In the genomic region with DNA sequence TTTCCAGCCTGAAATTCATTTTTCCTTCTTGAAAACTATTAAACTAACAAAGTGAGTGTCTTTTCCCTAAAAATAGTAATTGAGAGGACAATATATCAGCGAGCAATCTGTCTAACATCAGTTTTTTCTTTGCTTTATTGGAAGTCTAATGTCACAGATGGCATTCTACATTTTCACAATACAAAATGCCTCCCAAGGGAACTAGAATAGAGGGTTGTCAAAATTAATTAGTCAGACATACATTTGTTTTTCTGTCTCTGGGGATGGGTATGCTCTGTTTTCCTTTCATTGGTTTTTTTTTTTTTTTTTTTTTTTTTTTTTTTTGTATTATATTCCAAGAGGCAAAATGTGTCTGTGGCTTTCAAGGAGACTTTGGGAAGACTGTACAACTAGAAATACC, we compare ENCODE assay signal across 22 mouse cellular contexts. TPM values are rescaled to one million over a fixed set of nuclear protein-coding genes. Genes with fewer than 3 reads are reported as not detected.
A peak's percentile ranks its signal among the peaks of the same experiment; 100 is the strongest.
DNase-seq lines count a peak whose midpoint lies in the region; ATAC-seq and TF ChIP-seq lines count a peak whose summit lies in the region.
"Had no signal": no experiment of that assay in that cellular context is flagged by ENCODE, and none has a peak within 500 bp of the region (broad histone marks: within the 10 kb centered on the region; RNA-seq: fewer than 3 reads in every experiment).

No protein-coding gene starts in this region.

- 48% methylated on average over 1 of the region's 1 CpGs for whole genome bisulfite sequencing in hindbrain, postnatal 0 days
- WGBS in hindbrain, embryonic 12.5 days: 65% methylated on average over 1 of the region's 1 CpGs
- 6% methylated on average over 1 of the region's 1 CpGs for WGBS in cerebellum, adult 2 months

- no peak for ATAC-seq in hindbrain, postnatal 0 days
- ATAC-seq in hindbrain, embryonic 12.5 days (ENCODE audit: low FRiP score): no peak
- ATAC-seq: forebrain, embryonic 13.5 days; intestine, embryonic 15.5 days had no signal

- no peak overlapping the region for H3K9ac ChIP-seq in hindbrain, postnatal 0 days (replicated peaks; ENCODE audit: low read length)
- H3K9ac ChIP-seq in hindbrain, embryonic 12.5 days: no peak overlapping the region
- H3K9ac ChIP-seq: forebrain, embryonic 13.5 days; intestine, embryonic 15.5 days had no signal

- no peak for TF ChIP-seq CTCF in hindbrain, postnatal 0 days (IDR thresholded peaks at IDR 0.05; ENCODE audit: low read depth)
- no peak for TF ChIP-seq CTCF in brain, embryonic 14.5 days (IDR thresholded peaks at IDR 0.05; ENCODE audit: borderline replicate concordance, extremely low read depth, insufficient read depth, insufficient read length)
- no peak for TF ChIP-seq CTCF in cerebellum, adult 2 months (IDR thresholded peaks at IDR 0.05; ENCODE audit: borderline replicate concordance, insufficient read depth, low read depth, low read length)

- H3K27me3 ChIP-seq in hindbrain, postnatal 0 days (ENCODE audit: insufficient read depth, low read length): no peaks in the 10 kb centered on the region
- no peaks in the 10 kb centered on the region for H3K27me3 ChIP-seq in hindbrain, embryonic 12.5 days
- no peaks in the 10 kb centered on the region for H3K27me3 ChIP-seq in cerebellum, adult 2 months (ENCODE audit: control insufficient read depth, insufficient read depth, low read length)
- H3K27me3 ChIP-seq: forebrain, embryonic 13.5 days; intestine, embryonic 15.5 days had no signal

- H3K27ac ChIP-seq in hindbrain, postnatal 0 days: no peak overlapping the region
- H3K27ac ChIP-seq in hindbrain, embryonic 12.5 days: no peak overlapping the region
- no peak overlapping the region for H3K27ac ChIP-seq in cerebellum, adult 2 months (ENCODE audit: insufficient read depth, low read length)
- H3K27ac ChIP-seq: embryonic facial prominence, embryonic 10.5 days; forebrain, embryonic 13.5 days; intestine, embryonic 15.5 days had no signal

- no peak for TF ChIP-seq POLR2A in brain, embryonic 14.5 days (IDR thresholded peaks at IDR 0.05; ENCODE audit: borderline replicate concordance, extremely low read depth, insufficient read depth, insufficient read length, poor library complexity, severe bottlenecking)
- no peak for TF ChIP-seq POLR2A in cerebellum, adult 2 months (IDR thresholded peaks at IDR 0.05; ENCODE audit: borderline replicate concordance, insufficient read depth, low read length)

- no peak overlapping the region for H3K4me3 ChIP-seq in hindbrain, postnatal 0 days (ENCODE audit: low read length)
- no peak overlapping the region for H3K4me3 ChIP-seq in hindbrain, embryonic 12.5 days
- no peak overlapping the region for H3K4me3 ChIP-seq in cerebellum, adult 2 months (replicated peaks; ENCODE audit: insufficient read depth, low read depth, low read length)
- H3K4me3 ChIP-seq: embryonic facial prominence, embryonic 10.5 days; forebrain, embryonic 13.5 days; intestine, embryonic 15.5 days had no signal

- H3K4me2 ChIP-seq in hindbrain, postnatal 0 days (ENCODE audit: low read depth, low read length): no peak overlapping the region
- H3K4me2 ChIP-seq in hindbrain, embryonic 12.5 days (replicated peaks): no peak overlapping the region
- H3K4me2 ChIP-seq: forebrain, embryonic 13.5 days; intestine, embryonic 15.5 days had no signal

- no peaks in the 10 kb centered on the region for H3K9me3 ChIP-seq in hindbrain, postnatal 0 days (ENCODE audit: low read length)
- H3K9me3 ChIP-seq in hindbrain, embryonic 12.5 days (replicated peaks): no peaks in the 10 kb centered on the region
- H3K9me3 ChIP-seq: embryonic facial prominence, embryonic 10.5 days; forebrain, embryonic 13.5 days; intestine, embryonic 15.5 days had no signal

- H3K36me3 ChIP-seq in hindbrain, postnatal 0 days (ENCODE audit: insufficient read depth, low read length): no peaks in the 10 kb centered on the region
- H3K36me3 ChIP-seq in hindbrain, embryonic 12.5 days: no peaks in the 10 kb centered on the region
- H3K36me3 ChIP-seq: embryonic facial prominence, embryonic 10.5 days; intestine, embryonic 15.5 days had no signal

- peak; percentile 53 for DNase-seq in hindbrain, postnatal 0 days (ENCODE audit: low spot score)
- DNase-seq in brain, adult 2 months (ENCODE audit: low read depth, low spot score): peak; percentile 1
- peak; percentile 19 for DNase-seq in brain, embryonic 14.5 days (ENCODE audit: low read depth)
- peak; percentile 0 for DNase-seq in telencephalon, adult 2 months (ENCODE audit: low read depth, low spot score)
- DNase-seq in cerebellum, adult 2 months: no peak
- DNase-seq: adrenal gland, adult 2 months; adrenal gland, postnatal 25 days; cerebellum, adult 11 months; cerebellum, adult 9-10 months; cerebellum, postnatal 36 days; gastrocnemius, postnatal 36 days; heart, adult 11 months; heart, postnatal 10 days; heart, postnatal 4 days had no signal

- H3K4me1 ChIP-seq in hindbrain, postnatal 0 days (ENCODE audit: insufficient read depth, low read length): no peaks in the 10 kb centered on the region
- H3K4me1 ChIP-seq in hindbrain, embryonic 12.5 days: no peaks in the 10 kb centered on the region
- no peaks in the 10 kb centered on the region for H3K4me1 ChIP-seq in cerebellum, adult 2 months (ENCODE audit: control insufficient read depth, insufficient read depth, low read length)
- H3K4me1 ChIP-seq: embryonic facial prominence, embryonic 10.5 days; forebrain, embryonic 13.5 days; intestine, embryonic 15.5 days had no signal

RNA-seq across cellular contexts. Expression of gene Olfr794, which starts 9.6 kb away (rescaled TPM):
- not detected in 2 replicates for total RNA-seq in hindbrain, postnatal 0 days (2014; rRNA removed)
- polyA plus RNA-seq in hindbrain, postnatal 0 days (2015; fragmentation: Nextera tagmentation; extraction: Ambion mirVana): not detected in 2 replicates
- not detected in 2 replicates for polyA plus RNA-seq in hindbrain, embryonic 12.5 days (2016; fragmentation: Nextera tagmentation; extraction: Ambion mirVana)
- polyA plus RNA-seq in brain, embryonic 14.5 days (2012; rRNA removed): not detected in 2 replicates
- polyA plus RNA-seq in cerebellum, adult 2 months (2012; rRNA removed): not detected in 2 replicates
- total RNA-seq: adrenal gland, adult 2 months; adrenal gland, postnatal 25 days; ES-E14; gastrocnemius, adult 8-10 months; gastrocnemius, postnatal 36 days; heart, postnatal 10 days; heart, postnatal 4 days had no signal
- polyA plus RNA-seq: adrenal gland, adult 2 months; embryonic facial prominence, embryonic 10.5 days; embryonic facial prominence, embryonic 14.5 days; forebrain, embryonic 13.5 days; heart, embryonic 14.5 days; intestine, embryonic 15.5 days had no signal

RNA-seq across cellular contexts. Expression of gene Olfr796, which starts 35.3 kb away (rescaled TPM):
- not detected in 2 replicates for total RNA-seq in hindbrain, postnatal 0 days (2014; rRNA removed)
- polyA plus RNA-seq in hindbrain, postnatal 0 days (2015; fragmentation: Nextera tagmentation; extraction: Ambion mirVana): not detected in 2 replicates
- polyA plus RNA-seq in hindbrain, embryonic 12.5 days (2016; fragmentation: Nextera tagmentation; extraction: Ambion mirVana): not detected in 2 replicates
- polyA plus RNA-seq in brain, embryonic 14.5 days (2012; rRNA removed): not detected in 2 replicates
- not detected in 2 replicates for polyA plus RNA-seq in cerebellum, adult 2 months (2012; rRNA removed)
- total RNA-seq: adrenal gland, adult 2 months; adrenal gland, postnatal 25 days; ES-E14; gastrocnemius, adult 8-10 months; gastrocnemius, postnatal 36 days; heart, postnatal 10 days; heart, postnatal 4 days had no signal
- polyA plus RNA-seq: adrenal gland, adult 2 months; embryonic facial prominence, embryonic 10.5 days; embryonic facial prominence, embryonic 14.5 days; forebrain, embryonic 13.5 days; heart, embryonic 14.5 days; intestine, embryonic 15.5 days had no signal

RNA-seq across cellular contexts. Expression of gene Olfr792, which starts 38.1 kb away (rescaled TPM):
- not detected in 2 replicates for total RNA-seq in hindbrain, postnatal 0 days (2014; rRNA removed)
- polyA plus RNA-seq in hindbrain, postnatal 0 days (2015; fragmentation: Nextera tagmentation; extraction: Ambion mirVana): not detected in 2 replicates
- polyA plus RNA-seq in hindbrain, embryonic 12.5 days (2016; fragmentation: Nextera tagmentation; extraction: Ambion mirVana): not detected in 2 replicates
- not detected in 2 replicates for polyA plus RNA-seq in brain, embryonic 14.5 days (2012; rRNA removed)
- polyA plus RNA-seq in cerebellum, adult 2 months (2012; rRNA removed): not detected in 2 replicates
- total RNA-seq: adrenal gland, adult 2 months; adrenal gland, postnatal 25 days; ES-E14; gastrocnemius, adult 8-10 months; gastrocnemius, postnatal 36 days; heart, postnatal 10 days; heart, postnatal 4 days had no signal
- polyA plus RNA-seq: adrenal gland, adult 2 months; embryonic facial prominence, embryonic 10.5 days; embryonic facial prominence, embryonic 14.5 days; forebrain, embryonic 13.5 days; heart, embryonic 14.5 days; intestine, embryonic 15.5 days had no signal

RNA-seq across cellular contexts. Expression of gene Olfr798, which starts 50.7 kb away (rescaled TPM):
- not detected in 2 replicates for total RNA-seq in hindbrain, postnatal 0 days (2014; rRNA removed)
- polyA plus RNA-seq in hindbrain, postnatal 0 days (2015; fragmentation: Nextera tagmentation; extraction: Ambion mirVana): not detected in 2 replicates
- not detected in 2 replicates for polyA plus RNA-seq in hindbrain, embryonic 12.5 days (2016; fragmentation: Nextera tagmentation; extraction: Ambion mirVana)
- not detected in 2 replicates for polyA plus RNA-seq in brain, embryonic 14.5 days (2012; rRNA removed)
- polyA plus RNA-seq in cerebellum, adult 2 months (2012; rRNA removed): not detected in 2 replicates
- total RNA-seq: adrenal gland, adult 2 months; adrenal gland, postnatal 25 days; ES-E14; gastrocnemius, adult 8-10 months; gastrocnemius, postnatal 36 days; heart, postnatal 10 days; heart, postnatal 4 days had no signal
- polyA plus RNA-seq: adrenal gland, adult 2 months; embryonic facial prominence, embryonic 10.5 days; embryonic facial prominence, embryonic 14.5 days; forebrain, embryonic 13.5 days; heart, embryonic 14.5 days; intestine, embryonic 15.5 days had no signal

RNA-seq across cellular contexts. Expression of gene Olfr791, which starts 55.5 kb away (rescaled TPM):
- not detected in 2 replicates for total RNA-seq in hindbrain, postnatal 0 days (2014; rRNA removed)
- polyA plus RNA-seq in hindbrain, postnatal 0 days (2015; fragmentation: Nextera tagmentation; extraction: Ambion mirVana): not detected in 2 replicates
- polyA plus RNA-seq in hindbrain, embryonic 12.5 days (2016; fragmentation: Nextera tagmentation; extraction: Ambion mirVana): not detected in 2 replicates
- polyA plus RNA-seq in brain, embryonic 14.5 days (2012; rRNA removed): not detected in 2 replicates
- polyA plus RNA-seq in cerebellum, adult 2 months (2012; rRNA removed): not detected in 2 replicates
- total RNA-seq: adrenal gland, adult 2 months; adrenal gland, postnatal 25 days; ES-E14; gastrocnemius, adult 8-10 months; gastrocnemius, postnatal 36 days; heart, postnatal 10 days; heart, postnatal 4 days had no signal
- polyA plus RNA-seq: adrenal gland, adult 2 months; embryonic facial prominence, embryonic 10.5 days; embryonic facial prominence, embryonic 14.5 days; forebrain, embryonic 13.5 days; heart, embryonic 14.5 days; intestine, embryonic 15.5 days had no signal

Comparison
In these comparisons a context has a peak if more than half of its experiments do, and no peak if none do; other contexts are left out.
1. DNase-seq: peak in hindbrain, postnatal 0 days (single experiment), brain, adult 2 months (single experiment), brain, embryonic 14.5 days (single experiment) and telencephalon, adult 2 months (single experiment); none in cerebellum, adult 2 months (0 of 2).